Mouse (Mus musculus) ES-E14 (cell line): ENCODE data around the gene Mfsd10. TPM values are rescaled to one million over a fixed set of nuclear protein-coding genes. Genes with fewer than 3 reads are reported as not detected.
A peak's percentile ranks its signal among the peaks of the same experiment; 100 is the strongest.

Source experiments
- DNase-seq: peaks from one replicate; pipeline ENCODE4 v3.0.0-alpha.2; 2013; ENCODE audit warnings: low read depth, low spot score
- H3K27ac ChIP-seq: 2 replicates; pipeline ENCODE4 v1.5.1; 2012; ENCODE audit warnings: low read depth, mild to moderate bottlenecking, low read length, moderate library complexity, mixed read lengths; ENCODE audit not compliant: poor library complexity, insufficient read depth, severe bottlenecking
- H3K36me3 ChIP-seq: 2 replicates; pipeline ENCODE4 v1.6.1; 2012; ENCODE audit warnings: mild to moderate bottlenecking, low read length, moderate library complexity, mixed read lengths; ENCODE audit not compliant: control insufficient read depth, poor library complexity, insufficient read depth, severe bottlenecking
- H3K4me1 ChIP-seq, 2 experiments: fragments of 150-350 bp in 1 of 2; sonication (generic) in 1 of 2; 2 replicates each; pipeline ENCODE4 v1.6.1; 2012; ENCODE audit warnings: low read length in 2 of 2, mild to moderate bottlenecking in 1 of 2, mixed read lengths in 1 of 2; ENCODE audit not compliant: control insufficient read depth in 2 of 2, insufficient read depth in 2 of 2, poor library complexity in 1 of 2
- H3K4me3 ChIP-seq, 2 experiments: fragments of 150-350 bp in 1 of 2; sonication (generic) in 1 of 2; 2 replicates each; pipeline ENCODE4 v1.5.1; 2012; ENCODE audit warnings: low read length in 2 of 2, low read depth in 1 of 2, mild to moderate bottlenecking in 1 of 2, mixed read lengths in 1 of 2; ENCODE audit not compliant: insufficient read depth in 1 of 2, poor library complexity in 1 of 2, severe bottlenecking in 1 of 2
- H3K9ac ChIP-seq: 2 replicates; pipeline ENCODE4 v1.6.1; 2012; ENCODE audit warnings: low read depth, mild to moderate bottlenecking, low read length, mixed read lengths; ENCODE audit not compliant: poor library complexity, insufficient read depth, severe bottlenecking
- H3K9me3 ChIP-seq: fragments of 150-350 bp; sonication (generic); 2 replicates; pipeline ENCODE4 v1.6.1; 2012; ENCODE audit warnings: low read depth, mild to moderate bottlenecking, low read length; ENCODE audit not compliant: control insufficient read depth, insufficient read depth
- CHD2 ChIP-seq: IDR thresholded peaks from 2 replicates; pipeline ENCODE4 v1.6.1; 2014; ENCODE audit warnings: mild to moderate bottlenecking, low read depth, low read length, inconsistent platforms
- HCFC1 ChIP-seq: IDR thresholded peaks from 2 replicates; pipeline ENCODE4 v1.6.1; 2012; ENCODE audit warnings: low read length, inconsistent platforms, borderline replicate concordance; ENCODE audit not compliant: insufficient read depth
- MAFK ChIP-seq: IDR thresholded peaks from 2 replicates; pipeline ENCODE4 v1.6.1; 2014; ENCODE audit warnings: mild to moderate bottlenecking, low read depth, low read length, inconsistent platforms; ENCODE audit not compliant: insufficient read depth
- ZC3H11A ChIP-seq: IDR thresholded peaks from 2 replicates; pipeline ENCODE4 v1.6.1; 2012; ENCODE audit warnings: low read depth, mild to moderate bottlenecking, inconsistent platforms, low read length, borderline replicate concordance
- ZNF384 ChIP-seq: IDR thresholded peaks from 2 replicates; pipeline ENCODE4 v1.6.1; 2012; ENCODE audit warnings: low read depth, low read length, inconsistent platforms
- in situ Hi-C, 2 experiments: fragments of 600-800 bp; cut with MboI; formaldehyde crosslinking; loops; one replicate each; pipeline ENCODE4 v1.15.1; 2025; ENCODE audit warnings: low sequenced_read_pairs in 2 of 2, inconsistent platforms in 1 of 2; ENCODE audit not compliant: unreplicated experiment in 2 of 2
- total RNA-seq: library from RNA; depleted of rRNA; stranded (reverse); fragments of 300-350 nt; gene quantifications from 2 replicates; pipeline ENCODE4 v1.2.3, GENCODE M21; 2012

Gene Mfsd10
- total RNA-seq, 1 experiment, result 192 TPM

DNA sequence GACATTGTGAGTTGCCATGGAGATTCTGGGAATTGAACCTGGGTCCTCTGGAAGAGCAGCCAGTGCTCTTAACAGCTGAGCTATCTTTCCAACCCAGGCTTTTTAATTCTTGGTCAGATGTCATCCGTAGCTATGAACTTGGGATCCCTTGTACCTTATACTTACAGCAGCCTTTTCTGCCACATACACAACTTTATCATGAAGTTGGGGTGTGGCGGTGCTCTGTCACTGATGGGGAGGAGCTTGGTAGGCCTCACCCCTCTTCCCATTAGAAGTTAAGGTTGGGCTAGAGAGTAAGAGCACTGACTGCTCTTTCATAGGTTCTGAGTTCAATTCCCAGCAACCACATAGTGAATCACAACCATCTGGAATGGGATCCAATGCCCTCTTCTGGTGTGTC is 4.0 kb downstream of the Mfsd10 start:
- H3K27ac ChIP-seq, result no peak overlapping the region
- TF ChIP-seq MAFK (no peak), ZNF384 (no peak), CHD2 (no peak), ZC3H11A (no peak), HCFC1 (no peak)
- peaks cover 43% of the 10 kb centered on the region for H3K36me3 ChIP-seq
- H3K4me3 ChIP-seq, result no peak overlapping the region
- H3K4me1 ChIP-seq, result peaks cover 4 to 24% of the 10 kb centered on the region in 2 experiments; a peak in 3 of 4 replicates
- H3K9ac ChIP-seq, result no peak overlapping the region
- in situ Hi-C loops, result no loop called here
- DNase-seq, result no peak
- no peaks in the 10 kb centered on the region for H3K9me3 ChIP-seq

- Histone ChIP-seq H3K27ac (no peak overlapping the region), H3K9ac (no peak overlapping the region), H3K36me3 (peaks cover 14% of the 10 kb centered on the region), H3K4me3 (no peak overlapping the region), H3K9me3 (no peaks in the 10 kb centered on the region), H3K4me1 (no peaks in the 10 kb centered on the region)
- in situ Hi-C loops, result no loop called here
- no peak for DNase-seq
- TF ChIP-seq MAFK (peak; percentile 64), CHD2 (no peak), ZNF384 (no peak)
These were observed 27.0 kb downstream of the Mfsd10 start for GRCm38 (mm10) chr5:34609966-34610365.

DNA sequence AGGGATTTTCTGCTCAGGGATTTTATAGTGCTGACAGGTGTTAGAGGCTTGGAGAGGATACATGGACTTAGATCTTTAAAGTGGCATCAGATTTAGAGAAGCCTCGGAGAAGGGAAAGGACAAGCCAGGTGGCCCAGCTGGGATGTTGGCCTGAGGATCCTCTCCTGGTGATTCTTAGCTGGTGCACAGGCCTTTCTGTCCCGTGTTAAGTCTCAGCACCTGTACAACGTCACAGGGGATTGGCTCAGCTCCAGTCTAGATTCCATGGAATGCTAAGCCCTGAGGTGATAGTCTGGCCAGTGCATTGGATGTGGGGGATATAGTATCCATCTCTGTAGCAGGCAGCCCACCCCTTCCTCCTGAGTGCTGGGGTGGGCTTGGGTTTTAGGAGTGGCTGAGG is 28.8 kb downstream of the Mfsd10 start:
- no peak overlapping the region for H3K4me3 ChIP-seq
- no peaks in the 10 kb centered on the region for H3K9me3 ChIP-seq
- no peak overlapping the region for H3K27ac ChIP-seq
- H3K4me1 ChIP-seq, result no peaks in the 10 kb centered on the region
- H3K36me3 ChIP-seq, result peaks cover 14% of the 10 kb centered on the region
- TF ChIP-seq HCFC1 (no peak), ZNF384 (no peak), CHD2 (no peak), MAFK (no peak), ZC3H11A (no peak)
- no peak overlapping the region for H3K9ac ChIP-seq
- DNase-seq, result no peak
- in situ Hi-C loops, result no loop called here

DNA sequence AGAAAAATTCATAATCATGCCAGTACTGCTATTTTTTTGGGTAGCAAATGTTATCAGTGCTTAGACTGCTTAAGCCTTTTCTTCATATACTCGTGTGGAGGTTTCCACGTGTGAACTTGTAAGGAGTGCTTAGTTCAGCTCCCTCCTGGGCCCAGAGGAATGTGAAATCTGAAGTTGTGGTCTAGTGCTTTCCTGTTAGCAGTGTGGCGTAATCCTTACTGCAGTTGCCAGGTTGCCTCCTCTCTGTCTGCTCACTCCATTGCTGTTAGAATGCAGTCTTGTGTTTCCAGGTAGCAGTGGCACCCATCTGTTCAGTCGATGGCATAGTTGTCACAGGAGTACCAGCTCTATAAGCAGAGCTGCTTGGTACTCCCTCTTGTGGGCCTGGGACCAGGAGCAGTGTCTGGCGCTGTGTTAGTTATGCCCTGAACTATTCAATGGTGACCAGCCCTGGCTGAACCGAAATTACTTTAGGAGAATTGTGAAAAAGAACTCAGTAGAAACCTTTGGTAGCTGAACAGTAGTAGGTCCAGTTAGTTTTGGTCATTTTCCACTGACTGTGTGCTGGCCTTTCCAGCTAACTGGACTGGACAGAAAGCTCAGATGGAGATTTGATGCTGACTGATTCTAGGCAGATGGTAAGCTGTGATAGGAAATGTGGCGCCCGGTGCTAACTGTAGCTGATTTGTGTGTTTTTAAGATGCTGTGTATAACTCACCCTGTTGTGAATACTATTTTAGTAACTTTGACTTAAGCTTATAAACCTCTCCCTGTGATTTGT is 29.7 kb downstream of the Mfsd10 start:
- Histone ChIP-seq H3K27ac (no peak overlapping the region), H3K4me1 (no peaks in the 10 kb centered on the region), H3K9ac (no peak overlapping the region), H3K9me3 (no peaks in the 10 kb centered on the region), H3K4me3 (no peak overlapping the region), H3K36me3 (peaks cover 14% of the 10 kb centered on the region)
- in situ Hi-C loops, result no loop called here
- DNase-seq, result no peak
- no peak for TF ChIP-seq ZC3H11A
- TF ChIP-seq ZNF384, result no peak
- no peak for TF ChIP-seq CHD2
- no peak for TF ChIP-seq MAFK
- TF ChIP-seq HCFC1, result no peak

- Histone ChIP-seq H3K4me1 (no peaks in the 10 kb centered on the region), H3K9ac (no peak overlapping the region), H3K9me3 (no peaks in the 10 kb centered on the region), H3K36me3 (peaks cover 10% of the 10 kb centered on the region; the same call in 1 of the 2 replicates), H3K27ac (no peak overlapping the region), H3K4me3 (no peak overlapping the region)
- DNase-seq, result no peak
- TF ChIP-seq HCFC1 (no peak), ZNF384 (no peak), MAFK (no peak), ZC3H11A (no peak), CHD2 (no peak)
- in situ Hi-C loops, result no loop called here
These were observed 32.4 kb downstream of the Mfsd10 start for GRCm38 (mm10) chr5:34604576-34604975.
